Mouse (Mus musculus) urinary bladder, postnatal 10 days (tissue): ENCODE data around the gene Eif4a1.

Experiments used
- DNase-seq: peaks from one replicate; pipeline ENCODE4 v3.0.0; 2022; ENCODE audit warnings: low spot score

Gene Eif4a1

GRCm38 (mm10) chr11:69699595-69699994, 27.4 kb upstream of the Eif4a1 start:
- DNase-seq: no peak

DNA sequence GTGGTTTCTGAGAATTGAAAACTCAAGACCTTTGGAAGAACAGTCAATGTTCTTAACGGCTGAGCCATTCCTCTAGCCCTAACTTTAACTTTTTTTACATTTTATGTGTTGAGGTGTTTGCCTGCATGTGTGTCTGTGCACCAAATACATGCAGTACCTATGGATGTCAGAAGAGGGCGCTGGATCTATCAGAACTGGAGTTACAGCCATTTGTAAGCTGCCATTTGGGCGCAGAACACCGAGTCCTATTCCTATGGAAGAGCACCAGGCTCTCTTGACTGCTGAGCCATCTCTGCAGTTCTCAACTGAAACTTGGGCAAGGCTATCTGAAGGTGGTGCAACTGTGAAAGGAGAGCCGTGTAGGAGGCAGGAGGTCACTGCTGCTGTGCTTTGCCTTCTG, 26.4 kb upstream of the Eif4a1 start:
- DNase-seq: no peak

GRCm38 (mm10) chr11:69697396-69697795, 25.2 kb upstream of the Eif4a1 start:
- DNase-seq: no peak

GRCm38 (mm10) chr11:69695361-69696181, 23.3 kb upstream of the Eif4a1 start, which contains the start of the genes Tnfsf12 and Tnfsfm13:
TSS of gene Tnfsf12 (minus strand) at chr11:69695849.
TSS of gene Tnfsfm13 (minus strand) at chr11:69696098.
- no peak for DNase-seq

GRCm38 (mm10) chr11:69695046-69695360, 22.8 kb upstream of the Eif4a1 start:
- no peak for DNase-seq

- no peak for DNase-seq
Measured at GRCm38 (mm10) chr11:69693421-69693965, 21.3 kb upstream of the Eif4a1 start.

GRCm38 (mm10) chr11:69692863-69693262, 20.6 kb upstream of the Eif4a1 start:
- no peak for DNase-seq

DNA sequence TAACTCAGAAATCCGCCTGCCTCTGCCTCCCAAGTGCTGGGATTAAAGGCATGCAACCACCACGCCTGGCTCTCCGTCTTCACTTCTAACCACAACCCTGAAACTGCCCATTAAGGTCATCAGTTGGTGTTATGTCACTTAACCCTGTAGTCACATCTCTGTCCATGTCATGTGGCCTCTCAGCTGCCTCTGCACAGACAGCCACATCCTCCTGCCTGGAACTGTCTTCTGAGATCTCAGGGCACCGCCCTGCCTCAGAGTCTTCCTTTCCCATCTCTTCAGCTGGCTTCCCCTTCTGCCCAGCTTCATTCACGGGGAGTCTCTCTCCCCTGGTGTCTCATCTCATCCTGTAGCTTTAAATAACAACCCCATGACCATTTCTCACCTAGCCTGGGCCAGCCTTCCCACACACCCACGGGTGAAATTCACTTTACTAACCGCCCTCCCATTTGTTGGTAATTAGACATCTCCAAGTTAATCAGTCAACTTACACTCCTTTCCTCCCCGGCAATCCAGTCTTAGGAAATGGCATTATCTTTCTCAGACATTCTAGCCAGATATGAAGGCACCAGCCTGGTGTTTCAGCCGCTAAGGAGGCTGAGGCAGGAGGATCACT, 20.1 kb upstream of the Eif4a1 start:
- no peak for DNase-seq

- no peak for DNase-seq
Measured at GRCm38 (mm10) chr11:69689891-69690290, 17.7 kb upstream of the Eif4a1 start.

- no peak for DNase-seq
Measured at GRCm38 (mm10) chr11:69687061-69687460, 14.8 kb upstream of the Eif4a1 start.

GRCm38 (mm10) chr11:69686377-69686776, 14.2 kb upstream of the Eif4a1 start:
- DNase-seq: peak; percentile 72

DNA sequence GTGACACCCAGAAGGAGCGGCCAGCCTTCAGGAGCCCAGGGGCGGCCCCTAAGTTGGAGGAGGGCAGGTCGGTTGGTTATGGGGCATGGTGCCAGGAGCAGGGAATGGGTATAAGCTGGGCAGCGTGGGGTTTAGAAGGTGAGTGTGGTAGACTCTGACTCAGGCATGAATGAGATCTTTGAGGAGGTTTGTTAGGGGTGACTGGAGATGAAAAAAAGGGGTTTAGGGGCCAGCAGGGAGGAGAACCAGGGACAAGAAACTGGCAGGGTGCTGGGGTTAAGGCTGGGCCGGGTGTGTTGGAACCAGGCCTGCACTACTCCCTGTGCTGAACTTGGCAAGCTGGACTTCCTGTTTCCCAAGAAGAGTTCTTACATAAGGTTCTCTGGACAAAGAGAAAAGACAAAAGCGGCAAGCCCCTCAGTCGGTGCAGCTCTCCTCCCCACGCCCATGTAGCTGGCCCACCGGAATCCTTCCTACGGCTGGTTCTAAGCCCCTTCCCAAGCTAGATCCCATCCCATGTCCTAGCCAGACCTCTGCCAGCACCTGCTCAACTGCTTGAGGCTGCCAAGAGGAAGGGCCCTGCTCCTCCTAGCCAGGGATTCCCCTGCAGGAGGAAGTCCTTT, 13.4 kb upstream of the Eif4a1 start, which contains the start of gene Tnfsf13:
Tnfsf13 (minus strand) TSS at position 259 of the 623 bp plus-strand sequence.
- DNase-seq: no peak

- no peak for DNase-seq
Measured at GRCm38 (mm10) chr11:69684936-69685335, 12.7 kb upstream of the Eif4a1 start.

GRCm38 (mm10) chr11:69684128-69684745, 12.0 kb upstream of the Eif4a1 start:
- no peak for DNase-seq

- no peak for DNase-seq
Measured at GRCm38 (mm10) chr11:69683576-69683975, 11.4 kb upstream of the Eif4a1 start.

- DNase-seq: peak; percentile 64
Measured at GRCm38 (mm10) chr11:69682840-69683533, 10.8 kb upstream of the Eif4a1 start.

- DNase-seq: no peak
Measured at GRCm38 (mm10) chr11:69682209-69682839, 10.1 kb upstream of the Eif4a1 start.

- peak; percentile 88 for DNase-seq
Measured at GRCm38 (mm10) chr11:69681314-69682208, 9.3 kb upstream of the Eif4a1 start, which contains the start of gene Senp3. TSS of gene Senp3 (minus strand) at chr11:69682084.

- no peak for DNase-seq
Measured at GRCm38 (mm10) chr11:69680136-69680855, 8.1 kb upstream of the Eif4a1 start.
